Mouse (Mus musculus) bone marrow, adult 2 months (tissue): ENCODE results near the gene Pdxk. TPM values are rescaled to one million over a fixed set of nuclear protein-coding genes. Genes with fewer than 3 reads are reported as not detected.
A peak's percentile ranks its signal among the peaks of the same experiment; 100 is the strongest.

ENCODE experiments used
- H3K27ac ChIP-seq: fragments of 200-500 bp; 2 replicates; pipeline ENCODE4 v1.5.1; 2012; ENCODE audit warnings: low read depth, mild to moderate bottlenecking, control low read depth, inconsistent platforms, low read length; ENCODE audit not compliant: control insufficient read depth, poor library complexity, insufficient read depth
- H3K4me1 ChIP-seq: fragments of 200-500 bp; 2 replicates; pipeline ENCODE4 v1.6.1; 2011; ENCODE audit warnings: low read length; ENCODE audit not compliant: control insufficient read depth, insufficient read depth
- H3K4me3 ChIP-seq: fragments of 200-500 bp; replicated peaks from 2 replicates; pipeline ENCODE3; 2011; ENCODE audit warnings: mild to moderate bottlenecking, low read depth, low read length, control low read depth; ENCODE audit not compliant: control insufficient read depth
- CTCF ChIP-seq: fragments of 200-500 bp; IDR thresholded peaks from 2 replicates; pipeline ENCODE4 v1.5.1; 2011; ENCODE audit warnings: low read length, control low read depth; ENCODE audit not compliant: control insufficient read depth, insufficient read depth
- POLR2A ChIP-seq: fragments of 200-500 bp; IDR thresholded peaks from 2 replicates; pipeline ENCODE4 v1.6.1; 2011; ENCODE audit warnings: low read depth, mild to moderate bottlenecking, control low read depth, low read length, borderline replicate concordance; ENCODE audit not compliant: control insufficient read depth
- WGBS: fragments of 180-500 bp; shearing (Covaris S2); methylation state at CpG from one replicate; pipeline ENCODE4 v1.1.7; 2018; 5-methylcytosine and 5-hydroxymethylcytosine counted together
- polyA plus RNA-seq: library from polyadenylated mRNA; stranded (reverse); fragments of >200 nt; gene quantifications from 2 replicates; pipeline ENCODE4 v1.2.4, GENCODE M21; 2011; ENCODE audit warnings: low replicate concordance; ENCODE audit not compliant: missing spikeins, insufficient read depth, insufficient read length

Pdxk gene
- polyA plus RNA-seq, 1 experiment = 3.3 TPM

- TF ChIP-seq POLR2A (no peak), CTCF (no peak)
- WGBS = 3% methylated on average over 4 of the region's 4 CpGs
- Histone ChIP-seq H3K27ac (no peak overlapping the region), H3K4me1 (peaks cover 2% of the 10 kb centered on the region; the same call in 1 of the 2 replicates), H3K4me3 (no peak overlapping the region)
Observed at GRCm38 (mm10) chr10:78476821-78477220, 12.0 kb upstream of the Pdxk start.

GRCm38 (mm10) chr10:78474759-78475158, 10.0 kb upstream of the Pdxk start:
- TF ChIP-seq POLR2A (no peak), CTCF (no peak)
- Histone ChIP-seq H3K27ac (no peak overlapping the region), H3K4me3 (no peak overlapping the region), H3K4me1 (no peaks in the 10 kb centered on the region; the same call in 1 of the 2 replicates)
- WGBS = 79% methylated on average over 8 of the region's 8 CpGs

GRCm38 (mm10) chr10:78473434-78473833, 8.7 kb upstream of the Pdxk start:
- no peak for TF ChIP-seq POLR2A
- no peak for TF ChIP-seq CTCF
- no peaks in the 10 kb centered on the region; the same call in 1 of the 2 replicates for H3K4me1 ChIP-seq
- no peak overlapping the region for H3K4me3 ChIP-seq
- WGBS = 64% methylated on average over 5 of the region's 5 CpGs
- no peak overlapping the region for H3K27ac ChIP-seq

- Histone ChIP-seq H3K27ac (no peak overlapping the region), H3K4me3 (no peak overlapping the region), H3K4me1 (no peaks in the 10 kb centered on the region; the same call in 1 of the 2 replicates)
- TF ChIP-seq CTCF (no peak), POLR2A (no peak)
- 71% methylated on average over 3 of the region's 3 CpGs for WGBS
Observed at GRCm38 (mm10) chr10:78472046-78472445, 7.3 kb upstream of the Pdxk start.

GRCm38 (mm10) chr10:78470582-78471313, 6.0 kb upstream of the Pdxk start:
- 30% methylated on average over 15 of the region's 15 CpGs for WGBS
- no peaks in the 10 kb centered on the region; the same call in 1 of the 2 replicates for H3K4me1 ChIP-seq
- H3K4me3 ChIP-seq = no peak overlapping the region
- no peak overlapping the region for H3K27ac ChIP-seq
- no peak for TF ChIP-seq CTCF
- TF ChIP-seq POLR2A = no peak

- WGBS = 67% methylated on average over 2 of the region's 2 CpGs
- TF ChIP-seq CTCF = no peak
- no peak for TF ChIP-seq POLR2A
- Histone ChIP-seq H3K4me1 (peaks cover 1% of the 10 kb centered on the region; the same call in 1 of the 2 replicates), H3K4me3 (no peak overlapping the region), H3K27ac (no peak overlapping the region)
Observed at GRCm38 (mm10) chr10:78467761-78468310, 3.1 kb upstream of the Pdxk start.

GRCm38 (mm10) chr10:78466647-78467046, 1.9 kb upstream of the Pdxk start:
- Histone ChIP-seq H3K4me1 (peaks cover 1% of the 10 kb centered on the region; the same call in 1 of the 2 replicates), H3K4me3 (no peak overlapping the region), H3K27ac (no peak overlapping the region)
- 72% methylated on average over 9 of the region's 9 CpGs for WGBS
- TF ChIP-seq CTCF = no peak
- TF ChIP-seq POLR2A = no peak

GRCm38 (mm10) chr10:78465472-78465871, 697 bp upstream of the Pdxk start:
- peak overlapping the region; percentile 77 for H3K27ac ChIP-seq
- no peak overlapping the region for H3K4me3 ChIP-seq
- no peak for TF ChIP-seq CTCF
- TF ChIP-seq POLR2A = no peak
- peaks cover 1% of the 10 kb centered on the region; the same call in 1 of the 2 replicates for H3K4me1 ChIP-seq
- 6% methylated on average over 3 of the region's 3 CpGs for WGBS
